Mouse (Mus musculus): ENCODE data around the gene Fam160a1.
A peak's percentile ranks its signal among the peaks of the same experiment; 100 is the strongest.

Fam160a1 gene

DNA sequence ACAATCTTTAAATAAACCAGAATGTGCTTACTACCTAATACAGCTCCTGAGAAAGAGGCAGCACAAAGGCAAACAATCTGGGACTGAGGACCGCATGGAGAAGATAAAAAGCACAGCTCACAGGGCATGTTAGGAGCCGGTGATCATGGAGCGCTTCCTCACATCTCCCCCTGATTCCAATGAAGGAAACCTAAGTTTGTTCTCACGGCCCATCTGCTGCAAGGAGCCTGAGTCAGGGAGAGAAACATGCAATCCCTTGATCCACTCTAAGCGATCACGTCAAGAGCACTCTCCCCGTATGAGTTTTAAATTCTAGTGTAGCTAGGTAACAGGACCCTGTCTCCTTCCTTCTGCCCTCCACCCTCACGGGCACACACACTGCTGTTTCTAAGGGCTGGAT, 140.0 kb downstream of the Fam160a1 start:
- no peak for DNase-seq

DNA sequence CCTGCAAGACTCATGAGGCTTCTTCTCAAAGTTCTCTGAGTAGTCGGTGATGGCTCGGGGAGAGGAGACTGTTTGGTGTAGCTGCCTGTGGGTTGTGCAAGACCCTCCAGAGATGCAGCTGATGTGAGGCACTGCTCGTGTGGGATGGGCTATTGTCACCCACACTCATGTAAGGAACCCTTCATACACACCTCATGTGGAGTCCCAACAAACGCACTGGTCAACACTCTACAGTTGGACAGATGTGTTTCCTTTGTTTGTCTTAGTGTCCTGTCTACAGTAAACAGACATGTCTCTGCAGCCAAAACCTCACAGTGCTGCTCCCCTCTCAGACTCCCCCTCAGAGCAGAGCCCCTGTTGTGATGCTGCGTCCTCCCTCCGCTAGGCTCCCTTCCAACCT, 147.2 kb downstream of the Fam160a1 start:
- DNase-seq = no peak

DNA sequence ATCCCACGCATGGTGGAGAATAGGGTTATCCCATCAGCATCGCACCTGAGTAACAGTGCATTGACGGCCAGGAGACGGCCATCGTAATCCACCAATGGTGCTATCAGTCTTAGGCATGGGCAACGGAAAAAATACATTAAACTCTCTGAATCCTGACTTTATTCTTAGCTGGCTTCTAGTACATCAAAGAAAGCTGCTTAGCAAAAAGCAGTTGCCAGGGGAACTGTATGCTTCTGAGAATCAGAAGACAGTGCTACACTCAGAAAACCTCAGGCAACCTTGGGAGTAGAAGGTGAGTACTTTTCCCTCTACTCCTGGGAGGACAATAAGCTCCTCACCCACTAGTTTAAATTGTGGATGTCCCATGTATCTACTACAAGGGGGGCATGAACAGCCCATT, 149.4 kb downstream of the Fam160a1 start:
- DNase-seq = no peak

DNA sequence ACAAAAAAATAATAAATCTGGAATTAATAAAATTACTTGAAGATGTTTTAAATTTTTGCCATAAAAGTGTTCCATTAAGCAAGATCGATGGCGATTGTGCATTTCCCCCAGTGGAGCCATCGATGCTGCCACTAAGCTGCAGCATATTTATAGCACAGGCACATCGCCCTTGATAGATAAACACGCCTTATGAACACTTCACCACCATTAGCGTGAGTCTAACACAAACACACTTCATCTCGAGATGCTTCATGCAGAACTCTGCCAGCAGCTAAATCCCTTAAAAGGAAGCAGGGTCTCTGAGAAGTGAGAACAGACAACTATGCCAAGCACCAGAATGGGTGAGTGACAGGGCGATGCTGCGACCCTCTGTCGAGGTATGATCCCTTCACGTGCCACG, 150.4 kb downstream of the Fam160a1 start:
- DNase-seq = peak; percentile 14

DNA sequence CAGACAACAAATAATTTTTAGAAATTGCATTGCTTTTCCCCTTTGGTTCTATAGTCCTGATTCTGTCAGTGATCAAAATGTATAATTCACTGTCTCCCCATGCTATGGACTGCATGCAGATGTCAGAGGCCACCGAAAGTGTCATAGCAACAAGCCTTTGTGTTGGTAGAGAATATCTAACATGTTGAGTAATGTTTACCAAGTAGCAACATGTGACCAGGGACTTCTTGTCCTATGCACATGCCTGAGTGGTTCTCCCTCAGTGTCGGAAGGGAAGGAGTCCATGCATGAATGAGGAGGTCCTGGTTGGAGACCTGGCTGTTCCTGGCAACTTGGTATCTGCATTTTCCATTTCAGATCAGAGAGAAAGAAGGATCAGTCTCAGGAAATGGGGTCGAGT, 150.9 kb downstream of the Fam160a1 start:
- peak; percentile 18 for DNase-seq

DNA sequence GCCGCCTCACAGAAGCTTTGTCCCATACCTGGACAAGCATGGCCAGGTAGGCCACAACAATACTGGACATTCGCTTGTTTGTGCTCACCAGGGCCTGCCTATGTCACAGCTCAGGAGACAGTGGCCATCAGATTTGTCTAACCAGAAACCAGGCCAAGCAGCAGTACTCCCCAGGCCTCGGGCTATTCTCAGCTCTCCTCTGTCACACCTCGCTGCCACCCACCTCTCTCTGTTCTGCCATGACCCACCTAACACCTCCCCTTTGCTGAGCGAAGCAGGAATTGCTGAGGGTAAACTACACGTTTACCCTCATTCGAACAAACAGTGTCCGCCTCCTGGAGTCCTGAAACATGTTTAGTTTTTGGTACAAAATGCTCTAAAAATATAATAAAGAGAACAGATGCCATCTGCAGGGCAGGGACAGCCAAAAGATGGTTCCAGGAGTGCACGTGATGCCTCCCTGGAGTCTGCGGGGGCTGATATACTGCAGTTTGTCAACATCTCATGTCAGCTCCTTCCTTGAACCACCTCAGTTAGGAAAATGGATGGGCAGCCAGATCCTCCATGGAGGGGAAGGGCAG, 152.4 kb downstream of the Fam160a1 start:
- no peak for DNase-seq

DNA sequence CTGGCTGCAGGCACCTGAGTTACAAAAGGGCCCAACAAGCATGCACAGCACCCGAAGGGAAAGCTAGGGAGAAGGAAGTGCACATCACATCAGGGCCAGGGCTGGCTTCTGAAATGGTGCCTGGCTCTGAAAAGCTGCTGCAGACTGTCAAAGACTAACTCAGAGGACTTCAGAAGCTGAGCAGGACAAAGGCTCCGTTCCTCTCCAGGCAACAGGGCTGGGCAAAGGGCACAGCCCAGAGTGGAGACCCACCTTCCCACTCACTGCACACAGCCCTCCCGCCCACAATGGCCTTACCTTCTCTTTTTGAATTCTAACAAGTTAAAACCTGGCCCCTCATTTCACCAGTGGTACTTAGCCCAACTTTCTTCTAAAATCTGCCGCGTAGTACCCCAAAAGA, 153.3 kb downstream of the Fam160a1 start:
- no peak for DNase-seq

DNA sequence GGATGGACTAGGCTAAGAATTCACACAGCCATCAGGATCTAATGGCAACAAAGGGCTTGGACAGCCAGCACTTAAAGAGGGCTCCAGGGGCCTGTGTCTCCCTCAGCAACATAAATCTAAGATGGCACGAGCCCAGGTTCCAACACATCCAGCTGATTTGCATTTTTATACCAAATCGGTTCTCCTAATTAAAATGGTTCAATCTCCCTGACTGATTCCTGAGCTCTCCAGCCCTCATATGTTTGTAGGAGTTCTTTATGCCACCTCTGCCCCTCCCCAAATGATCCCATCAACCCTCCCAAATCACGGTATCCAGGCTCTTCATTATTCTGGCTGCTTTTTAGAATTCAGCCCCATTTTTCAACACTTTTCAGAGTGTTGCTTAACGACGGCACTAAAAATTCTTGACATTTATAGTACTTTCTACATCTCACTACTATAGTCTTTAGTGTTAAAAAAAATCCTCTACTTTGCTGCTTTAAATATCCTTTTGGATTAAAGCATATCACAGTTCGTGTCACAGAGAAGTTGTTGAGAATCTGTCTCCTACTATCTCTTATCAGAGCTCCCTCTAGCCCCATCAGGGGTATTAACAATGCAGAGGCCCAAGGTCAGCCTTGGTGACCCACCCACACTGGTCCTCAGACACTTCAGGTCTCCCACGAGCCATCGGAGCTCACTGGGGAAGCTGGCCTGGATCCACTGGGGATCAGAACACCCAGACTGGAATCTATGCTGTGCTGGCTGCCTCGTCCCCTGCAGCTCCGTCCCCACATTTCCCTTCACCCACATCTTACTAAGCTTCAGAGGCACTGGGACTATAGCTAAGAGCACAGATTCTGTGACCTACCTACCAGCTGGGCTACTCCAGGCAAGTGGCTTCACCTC, 154.9 kb downstream of the Fam160a1 start:
- no peak for DNase-seq

DNA sequence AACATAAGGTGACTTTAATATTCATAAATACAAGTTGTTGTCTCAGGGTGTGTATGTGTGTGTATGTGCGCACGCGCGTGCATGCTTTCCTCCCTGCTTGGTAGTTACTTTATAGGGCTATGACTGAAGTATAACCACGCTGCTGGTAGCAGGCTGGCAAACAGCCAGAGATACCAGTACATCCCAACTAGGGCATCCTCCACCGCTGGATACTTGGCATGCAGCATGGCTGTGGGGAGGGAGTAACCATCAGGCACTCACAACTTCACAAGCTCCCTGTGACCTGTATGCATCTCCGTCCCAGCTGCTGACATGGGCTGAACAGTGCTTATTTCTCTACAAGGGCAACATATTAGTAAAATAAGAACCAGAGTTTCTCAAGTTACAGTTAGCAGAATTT, 157.4 kb downstream of the Fam160a1 start:
- no peak for DNase-seq

DNA sequence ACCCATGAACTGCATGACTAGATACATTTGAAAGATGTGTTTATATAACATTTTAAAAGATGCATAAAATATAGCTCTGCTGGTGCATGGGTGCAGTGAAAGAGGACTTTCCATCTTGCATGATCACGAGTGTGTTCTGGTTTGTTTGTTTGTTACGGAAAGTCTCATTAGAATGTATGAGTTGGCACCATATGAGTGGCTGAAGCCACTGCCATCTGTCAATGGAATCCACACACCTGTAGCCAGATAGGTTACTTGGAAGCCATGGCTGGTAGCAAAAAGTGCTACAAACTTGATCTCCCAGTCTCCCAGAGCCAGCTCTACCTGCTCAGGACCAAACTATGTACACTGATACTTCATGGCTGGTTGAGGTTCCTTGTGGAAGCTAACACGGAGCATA, 161.6 kb downstream of the Fam160a1 start:
- no peak for DNase-seq

DNA sequence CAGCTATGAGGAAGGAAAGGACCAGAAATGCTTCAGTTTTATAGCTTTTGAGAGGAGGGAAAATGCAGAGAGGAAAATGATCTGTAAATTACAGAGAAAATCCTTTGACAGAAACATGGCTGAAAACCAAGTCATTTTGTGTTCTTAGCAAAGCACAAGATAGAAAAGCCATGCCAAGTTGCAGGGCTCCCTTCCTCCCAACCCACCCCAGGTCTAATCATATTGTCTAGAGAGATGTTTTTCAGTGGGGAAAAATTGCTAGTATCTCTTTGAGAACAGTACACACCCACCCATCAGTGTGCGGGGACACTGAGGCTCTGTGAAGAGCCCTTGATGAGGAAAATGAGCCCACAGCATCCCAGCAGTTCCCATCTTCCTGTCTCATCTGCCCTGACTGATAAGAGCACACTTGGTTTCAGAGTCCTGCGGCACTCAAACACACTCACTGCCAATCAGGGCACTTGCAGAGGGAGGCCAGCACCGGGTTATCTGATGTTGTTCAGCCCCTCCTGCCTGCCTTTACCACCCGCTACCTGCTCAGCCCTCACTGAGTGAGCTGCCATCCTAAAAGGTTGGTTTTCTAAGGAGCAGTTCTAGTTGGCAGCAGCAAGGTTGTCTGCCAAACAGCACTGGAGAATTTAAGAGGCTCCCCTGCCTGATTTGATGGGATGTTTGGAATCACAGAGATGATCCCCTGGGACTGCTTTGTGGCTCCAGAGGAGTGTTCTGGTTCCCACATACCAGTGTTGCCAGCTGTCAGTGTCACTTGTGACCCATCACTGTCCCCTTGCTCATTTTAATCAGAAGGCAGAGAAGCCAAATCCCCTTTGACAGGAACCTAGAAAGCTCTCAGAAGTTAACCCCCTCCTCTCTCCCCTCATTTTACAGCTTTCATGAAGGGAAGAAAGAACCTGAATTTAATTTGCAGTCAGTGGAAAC, 164.1 kb downstream of the Fam160a1 start:
- no peak for DNase-seq

DNA sequence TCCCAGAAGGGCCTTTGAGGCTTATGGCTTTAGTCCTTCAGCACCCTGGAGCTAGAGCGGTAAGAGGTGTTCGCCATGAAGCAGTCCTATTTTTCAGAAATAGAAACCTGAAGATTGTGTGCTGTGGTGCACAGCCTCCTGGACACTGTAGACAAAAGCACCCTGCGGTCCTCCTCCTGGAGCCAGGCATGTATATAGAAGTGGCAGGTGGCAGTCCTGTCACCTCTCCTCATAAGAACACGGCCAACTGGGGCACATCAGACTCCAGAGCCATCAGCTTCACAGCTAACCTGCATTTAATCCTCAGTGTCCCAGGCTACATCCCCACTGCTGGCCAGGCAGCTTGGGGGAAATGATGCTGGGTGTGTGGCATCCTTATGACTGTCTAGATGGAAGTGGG, 167.9 kb downstream of the Fam160a1 start:
- DNase-seq = no peak

DNA sequence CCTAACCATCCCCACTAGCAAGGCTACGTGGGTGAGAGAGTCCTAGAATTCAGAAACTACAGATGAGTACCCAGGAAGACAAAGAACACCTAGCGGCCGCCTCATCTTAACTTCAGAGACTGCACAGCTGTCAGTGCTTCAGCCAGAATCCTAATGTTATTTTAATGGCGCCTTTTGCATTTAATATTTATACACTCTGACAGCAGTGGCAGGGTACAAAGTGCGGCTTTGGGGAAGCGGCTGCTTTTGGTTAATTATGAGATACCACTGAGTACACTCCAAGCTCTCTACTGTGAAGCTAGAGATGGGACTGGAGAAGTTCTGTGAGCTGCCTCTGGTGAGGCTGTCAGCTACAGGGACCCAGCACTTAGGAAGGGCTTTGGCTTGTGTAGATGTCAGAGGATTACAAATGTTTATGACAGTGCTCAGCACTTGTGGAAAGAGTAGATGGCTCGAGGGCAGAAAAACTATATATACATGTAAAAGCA, 171.5 kb downstream of the Fam160a1 start:
- no peak for DNase-seq

DNA sequence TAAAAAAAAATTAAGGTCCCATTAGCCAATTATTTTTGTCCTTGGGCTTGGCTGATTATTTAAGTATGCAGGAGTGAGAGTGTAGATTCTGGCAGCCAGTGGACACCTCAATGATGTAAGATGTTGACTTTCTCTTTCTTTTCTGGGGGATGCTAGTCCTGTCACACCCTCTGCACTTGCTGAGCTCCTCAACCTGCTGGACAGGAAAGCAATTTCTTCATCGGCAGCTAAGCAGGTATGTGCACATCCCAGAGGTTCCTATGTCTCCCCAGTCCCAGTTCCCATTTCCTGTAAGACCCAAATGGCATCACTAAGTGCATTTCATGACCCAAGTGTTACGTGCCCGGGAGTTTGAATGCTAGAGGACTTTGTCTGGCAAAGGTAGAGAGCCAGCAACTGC, 172.3 kb downstream of the Fam160a1 start:
- no peak for DNase-seq

DNA sequence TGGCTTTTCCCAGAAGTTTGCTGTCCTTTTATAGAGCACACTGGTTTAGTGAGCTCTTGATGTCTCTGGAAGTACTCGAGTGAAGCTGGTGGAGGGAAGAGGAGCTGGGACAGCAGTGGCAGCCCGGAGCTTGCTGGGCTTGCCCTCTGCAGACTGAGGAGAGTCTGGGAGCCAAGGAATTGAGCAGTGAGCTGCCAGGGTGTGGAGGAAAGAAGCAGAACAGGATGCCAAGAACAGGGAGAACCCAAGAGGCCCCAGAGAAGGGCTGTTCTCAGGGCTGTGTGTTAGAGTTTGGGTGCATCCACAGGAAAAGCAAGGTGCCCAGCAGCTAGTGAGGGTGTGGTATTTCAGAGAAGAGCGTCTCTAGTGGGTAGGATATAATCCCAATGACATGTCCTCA, 175.3 kb downstream of the Fam160a1 start:
- no peak for DNase-seq

DNA sequence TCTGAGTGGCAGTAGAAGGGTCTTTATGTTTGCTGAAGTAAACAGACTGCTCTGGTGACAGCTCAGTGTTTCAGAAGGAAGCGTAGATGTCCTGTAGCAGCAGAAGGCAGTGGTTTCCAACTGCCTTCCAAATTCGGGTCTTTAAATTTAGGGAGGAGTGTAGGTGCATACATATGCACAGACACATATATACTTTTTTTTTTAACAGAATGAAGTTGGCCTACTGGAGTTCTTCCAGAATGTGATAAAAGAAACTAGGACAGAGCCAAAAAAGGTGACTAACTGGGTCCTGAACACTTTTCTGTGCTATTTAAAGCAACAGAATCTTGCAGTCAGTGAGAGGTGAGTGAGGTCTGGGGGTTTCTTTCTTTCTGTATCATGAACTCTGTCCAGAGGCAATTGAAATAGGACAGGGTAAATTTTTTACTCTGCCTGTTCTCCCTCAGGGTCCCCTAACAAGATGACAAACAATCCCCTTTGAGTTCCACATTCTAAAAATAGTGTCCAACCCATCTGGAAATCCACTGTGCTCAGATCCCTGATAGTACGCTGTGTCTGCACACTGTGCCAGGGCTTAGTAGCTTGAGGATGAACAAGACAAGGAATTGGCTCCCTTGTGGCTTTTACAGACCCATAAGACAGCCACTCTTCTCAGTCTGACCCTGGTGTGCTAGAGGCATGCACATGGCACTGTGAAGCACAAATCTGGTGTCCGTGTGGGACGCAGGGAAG, 180.2 kb downstream of the Fam160a1 start:
- DNase-seq = no peak

DNA sequence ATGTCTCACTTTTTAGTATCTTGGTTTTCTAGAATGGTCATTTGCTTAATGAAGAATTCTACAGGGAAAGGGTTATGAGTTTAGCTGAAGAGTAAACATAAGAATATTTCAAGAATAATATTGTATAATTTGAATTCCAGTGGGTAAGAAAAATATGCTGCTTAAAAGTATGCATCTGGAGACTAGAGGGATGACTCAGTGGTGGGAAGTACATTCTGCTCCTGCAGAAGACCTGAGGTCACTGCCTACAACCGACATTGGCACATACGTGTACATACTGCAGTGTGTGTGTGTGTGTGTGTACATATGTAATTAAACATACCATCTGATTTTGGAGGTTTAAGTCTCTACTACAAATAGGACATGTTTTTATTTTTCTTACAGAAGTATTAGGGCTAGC, 181.5 kb downstream of the Fam160a1 start:
- DNase-seq = no peak

DNA sequence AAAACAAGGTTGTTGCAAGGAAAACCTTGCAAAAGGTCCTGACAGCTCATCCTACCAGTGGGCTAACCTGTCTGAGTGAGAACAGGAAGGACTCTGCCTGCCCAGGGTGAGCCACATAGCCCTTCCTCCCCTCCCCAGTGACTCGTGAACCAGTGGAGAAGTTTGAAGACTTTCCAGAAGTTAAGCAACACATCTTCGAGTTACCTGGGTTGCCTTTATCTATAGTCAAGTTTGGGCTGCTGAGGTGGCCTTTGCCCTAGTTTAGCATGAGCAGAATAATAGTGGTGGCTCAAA, 182.0 kb downstream of the Fam160a1 start:
- DNase-seq = no peak

DNA sequence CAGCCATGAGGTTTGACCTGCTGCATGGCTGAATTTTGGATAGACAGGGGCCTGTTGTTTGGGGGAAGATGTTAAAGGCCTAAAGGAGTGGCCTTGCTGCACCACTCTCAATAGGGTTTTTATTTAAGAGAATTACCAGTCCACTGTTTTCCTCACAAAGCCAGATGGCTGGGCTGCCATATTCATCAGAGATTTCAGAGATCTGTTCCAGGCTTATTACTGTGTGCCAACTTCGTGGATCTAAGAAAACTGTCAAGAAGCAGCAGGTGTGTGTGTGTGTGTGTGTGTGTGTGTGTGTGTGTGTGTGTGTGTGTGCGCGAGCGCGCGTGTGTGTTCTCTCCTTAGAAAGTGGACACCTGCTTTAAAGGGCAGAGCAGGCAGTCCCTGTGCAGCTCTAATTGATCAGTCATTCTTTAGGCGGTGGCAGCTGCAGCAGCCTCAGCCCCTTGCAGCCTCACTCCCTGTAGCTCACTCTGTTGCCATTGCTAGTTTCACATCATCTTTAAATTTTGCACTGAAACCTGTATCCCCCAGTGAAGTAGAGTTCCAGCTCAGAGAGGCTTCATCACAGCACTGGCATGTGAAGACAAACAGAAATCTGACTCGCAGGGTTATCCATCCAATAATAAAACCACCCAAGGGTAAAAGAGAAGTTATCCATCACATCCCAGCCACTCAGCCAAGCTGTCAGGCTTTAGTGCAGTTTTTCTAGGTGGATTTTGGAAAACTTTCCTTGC, 182.5 kb downstream of the Fam160a1 start:
- no peak for DNase-seq

DNA sequence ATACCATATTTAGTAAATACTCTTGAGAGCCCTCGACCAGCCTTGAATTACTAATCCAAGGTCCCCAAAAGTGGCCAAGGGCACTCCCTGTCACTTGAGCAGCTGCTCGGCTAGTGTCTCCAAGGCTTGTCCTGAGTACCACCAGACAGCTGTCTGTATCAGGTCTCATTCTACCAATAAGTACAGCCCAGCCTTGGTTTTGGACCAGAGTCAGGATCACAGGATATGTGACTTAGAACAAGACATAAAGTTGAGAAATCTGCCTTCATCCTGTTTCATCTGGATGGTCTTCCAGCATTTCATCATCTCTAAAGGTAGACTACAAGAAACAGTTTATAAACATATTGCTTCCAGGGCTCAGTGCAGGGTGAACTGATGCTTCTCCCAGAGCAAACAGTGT, 183.4 kb downstream of the Fam160a1 start:
- no peak for DNase-seq

DNA sequence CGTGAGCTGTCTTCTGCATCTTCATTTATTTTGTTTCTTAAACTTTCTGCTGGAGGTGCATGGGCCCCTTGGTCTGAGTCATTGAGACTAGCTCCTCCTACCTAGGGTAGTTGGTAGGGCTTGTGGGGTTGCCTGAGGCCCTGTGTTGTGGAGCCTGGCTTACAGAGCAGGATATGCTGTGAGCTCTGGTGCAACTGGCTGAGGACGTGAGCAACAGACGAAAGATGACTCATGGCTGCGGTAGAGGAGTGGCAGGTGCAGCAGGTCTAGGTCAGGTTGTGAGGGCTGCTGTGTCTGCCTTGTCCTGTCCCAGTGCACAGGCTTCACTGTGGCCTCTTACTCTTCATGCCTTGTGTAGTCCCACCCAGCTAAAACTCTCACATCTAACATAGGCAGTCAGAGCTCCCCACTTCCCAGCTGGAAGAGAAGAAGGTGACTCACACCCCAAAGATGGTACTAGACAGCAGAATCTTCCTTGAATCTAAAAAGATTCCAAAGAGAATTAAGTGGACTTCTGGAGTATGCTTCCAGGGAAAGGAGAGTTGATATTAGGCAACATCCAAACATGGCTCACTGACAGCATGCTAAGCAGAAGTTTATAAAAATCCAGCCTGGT, 187.1 kb downstream of the Fam160a1 start:
- DNase-seq = no peak

DNA sequence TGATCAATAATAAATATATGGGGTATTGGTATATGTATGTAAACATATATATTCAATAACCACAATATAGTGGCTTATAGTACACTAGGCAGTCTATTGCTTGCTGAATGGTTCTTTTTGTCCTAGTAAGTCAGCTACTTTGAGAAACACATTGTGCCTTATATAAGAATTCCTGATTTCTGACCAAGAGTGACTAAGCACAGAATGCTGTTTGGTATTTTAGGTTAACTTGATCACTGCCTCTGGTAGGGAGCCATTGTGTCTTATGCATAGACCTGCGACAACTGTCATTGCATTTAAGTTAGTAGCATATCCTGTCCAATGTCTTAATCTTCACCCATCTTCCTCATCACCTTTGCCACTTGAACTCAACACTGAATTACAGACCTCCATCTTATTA, 197.3 kb downstream of the Fam160a1 start:
- no peak for DNase-seq

Data from lung, postnatal 36 days (tissue).